Mouse (Mus musculus) liver, embryonic 13.5 days (tissue): ENCODE measurements around the gene Tec. TPM values are rescaled to one million over a fixed set of nuclear protein-coding genes. Genes with fewer than 3 reads are reported as not detected.

Source experiments
- ATAC-seq: fragments of 200-750 bp; cut with Nextera tagmentation; 2 replicates; pipeline ENCODE4 v1.8.0; 2017; ENCODE audit warnings: low read depth, mild to moderate bottlenecking, moderate number of reproducible peaks, moderate library complexity
- DNase-seq: peaks from one replicate; pipeline ENCODE4 v3.0.0; 2022
- H3K27ac ChIP-seq: fragments of 300-500 bp; sonication (generic); 2 replicates; pipeline ENCODE4 v1.5.1; 2015; ENCODE audit warnings: moderate library complexity, mild to moderate bottlenecking, inconsistent platforms
- H3K27me3 ChIP-seq: fragments of 300-500 bp; sonication (generic); 2 replicates; pipeline ENCODE4 v1.6.1; 2015; ENCODE audit warnings: mild to moderate bottlenecking, inconsistent platforms
- H3K36me3 ChIP-seq: fragments of 300-500 bp; sonication (generic); 2 replicates; pipeline ENCODE4 v1.6.1; 2015; ENCODE audit warnings: mild to moderate bottlenecking, inconsistent platforms
- H3K4me1 ChIP-seq: fragments of 300-500 bp; sonication (generic); replicated peaks from 2 replicates; pipeline ENCODE4 v1.6.1; 2015; ENCODE audit warnings: inconsistent platforms
- H3K4me2 ChIP-seq: fragments of 300-500 bp; sonication (generic); 2 replicates; pipeline ENCODE4 v1.6.1; 2015; ENCODE audit warnings: inconsistent platforms, mild to moderate bottlenecking, moderate library complexity
- H3K4me3 ChIP-seq: fragments of 300-500 bp; sonication (generic); replicated peaks from 2 replicates; pipeline ENCODE4 v1.5.1; 2015; ENCODE audit warnings: mild to moderate bottlenecking, inconsistent platforms
- H3K9ac ChIP-seq: fragments of 300-500 bp; sonication (generic); 2 replicates; pipeline ENCODE4 v1.6.1; 2015; ENCODE audit warnings: mild to moderate bottlenecking, inconsistent platforms
- H3K9me3 ChIP-seq: fragments of 300-500 bp; sonication (generic); replicated peaks from 2 replicates; pipeline ENCODE4 v1.6.1; 2016; ENCODE audit warnings: inconsistent platforms
- WGBS: fragments of 180-500 bp; shearing (Covaris S2); methylation state at CpG from one replicate; pipeline ENCODE4 v1.1.7; 2015; ENCODE audit not compliant: insufficient replicate concordance; 5-methylcytosine and 5-hydroxymethylcytosine counted together
- polyA plus RNA-seq: library from polyadenylated mRNA; unstranded; fragments of >200 nt; fragmentation: Nextera tagmentation; extraction: Ambion mirVana; gene quantifications from 2 replicates; pipeline ENCODE4 v1.2.1, GENCODE M21; 2015

Gene Tec
- polyA plus RNA-seq, 1 experiment from 2014 or later: 3.9 TPM

DNA sequence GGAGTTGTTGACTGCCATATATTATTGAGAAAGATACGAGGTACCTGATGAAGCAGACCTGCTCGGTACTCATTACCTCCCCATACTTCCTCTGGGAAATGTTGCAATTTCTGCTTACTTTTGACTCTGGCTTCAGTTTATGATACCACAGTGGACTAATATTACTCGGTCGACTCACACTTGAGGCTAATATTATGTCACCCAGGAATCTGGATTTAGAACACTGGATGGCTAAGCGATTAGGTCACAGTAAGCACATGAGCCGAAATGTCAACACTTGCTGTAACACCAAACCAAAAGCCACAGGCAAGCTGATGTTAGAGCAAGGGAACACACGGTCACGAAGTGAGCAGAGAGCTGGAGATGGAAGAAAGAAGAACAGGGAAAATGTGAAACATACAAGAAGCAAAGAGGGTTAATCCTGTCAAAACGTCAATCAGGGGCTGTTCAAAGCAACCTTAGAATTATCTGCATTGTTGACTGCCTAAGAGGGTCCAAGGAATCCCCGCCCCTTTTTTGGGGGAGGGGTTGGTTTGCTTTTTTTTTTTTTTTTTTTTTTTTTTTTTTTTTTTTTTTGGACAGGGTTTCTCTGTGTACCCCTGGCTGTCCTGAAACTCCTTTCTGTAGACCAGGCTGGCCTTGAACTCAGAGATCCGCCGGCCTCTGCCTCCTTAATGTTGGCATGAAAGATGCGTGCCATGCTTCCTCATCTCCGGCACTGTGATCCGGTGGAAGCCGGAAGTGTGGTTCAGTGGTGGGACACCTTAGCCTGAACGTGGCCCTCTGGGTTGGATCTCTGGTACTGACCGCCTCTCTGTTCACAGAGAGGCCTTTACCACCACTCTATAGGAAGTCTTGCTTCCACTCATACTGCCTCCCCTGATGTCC is 36.9 kb upstream of the Tec start:
- H3K9ac ChIP-seq: no peak overlapping the region
- H3K4me2 ChIP-seq: no peak overlapping the region
- no peaks in the 10 kb centered on the region for H3K27me3 ChIP-seq
- no peaks in the 10 kb centered on the region for H3K36me3 ChIP-seq
- WGBS: 57% methylated on average over 18 of the region's 18 CpGs
- ATAC-seq (no peak), DNase-seq (no peak)
- H3K4me1 ChIP-seq: peaks cover 22% of the 10 kb centered on the region
- H3K4me3 ChIP-seq: no peak overlapping the region
- H3K27ac ChIP-seq: no peak overlapping the region
- no peaks in the 10 kb centered on the region for H3K9me3 ChIP-seq

DNA sequence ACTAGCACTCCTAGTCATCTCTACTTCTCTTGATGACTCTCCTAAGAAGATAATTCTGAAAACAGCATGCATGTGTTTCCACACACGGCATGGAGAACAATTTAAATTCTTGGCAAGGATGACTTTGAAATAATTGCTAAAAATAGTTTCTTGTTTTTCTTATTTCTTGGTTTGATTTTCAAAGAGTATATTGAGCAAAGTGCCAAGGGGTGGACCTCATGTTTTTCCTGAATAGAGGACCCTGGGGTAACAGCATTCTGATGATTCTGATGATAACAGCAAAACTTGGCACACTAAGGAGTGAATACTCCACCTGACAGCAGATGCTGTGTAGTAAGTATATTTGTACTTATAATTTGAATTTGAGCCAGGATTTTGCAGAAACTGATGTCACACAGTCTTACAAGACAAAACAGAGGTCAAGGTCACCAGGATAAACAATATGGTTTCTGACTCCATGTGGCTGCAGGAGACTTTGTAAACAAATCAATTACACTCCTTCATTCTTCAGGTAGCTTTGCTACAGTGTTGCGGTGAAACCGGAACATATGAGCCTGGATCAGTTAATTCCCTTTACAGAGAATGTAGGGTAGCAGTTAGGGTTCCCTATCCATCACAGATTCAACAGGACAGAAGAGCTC is 34.7 kb upstream of the Tec start:
- ATAC-seq (no peak), DNase-seq (no peak)
- Histone ChIP-seq H3K36me3 (no peaks in the 10 kb centered on the region), H3K9me3 (no peaks in the 10 kb centered on the region), H3K4me3 (no peak overlapping the region), H3K4me1 (peaks cover 15% of the 10 kb centered on the region), H3K27ac (no peak overlapping the region), H3K9ac (no peak overlapping the region), H3K4me2 (no peak overlapping the region), H3K27me3 (no peaks in the 10 kb centered on the region)
- 81% methylated on average over 3 of the region's 3 CpGs for WGBS

DNA sequence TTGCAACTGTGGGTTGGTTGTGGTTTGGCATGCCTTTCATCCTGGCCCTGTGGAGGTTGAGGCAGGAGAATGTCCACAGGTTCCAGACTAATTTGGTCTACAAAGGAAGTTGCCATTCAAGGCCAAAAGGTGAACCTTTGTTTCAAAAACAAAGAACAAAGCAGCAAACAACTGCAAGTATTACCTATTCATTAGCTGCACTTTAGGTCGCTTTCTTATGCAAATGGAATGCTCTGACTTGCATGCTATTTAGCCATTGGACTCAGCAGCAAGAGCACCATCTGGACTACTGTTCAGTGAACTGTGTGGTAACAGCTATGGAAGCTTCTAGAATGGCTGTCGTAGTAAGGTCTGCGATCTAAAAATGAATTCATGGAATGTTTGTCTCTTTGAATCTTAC is 34.0 kb upstream of the Tec start:
- 70% methylated on average over 3 of the region's 3 CpGs for WGBS
- DNase-seq (no peak), ATAC-seq (no peak)
- H3K4me2 ChIP-seq: no peak overlapping the region
- H3K4me1 ChIP-seq: peaks cover 21% of the 10 kb centered on the region
- H3K4me3 ChIP-seq: no peak overlapping the region
- no peak overlapping the region for H3K27ac ChIP-seq
- H3K9ac ChIP-seq: no peak overlapping the region
- no peaks in the 10 kb centered on the region for H3K9me3 ChIP-seq
- no peaks in the 10 kb centered on the region for H3K36me3 ChIP-seq
- no peaks in the 10 kb centered on the region for H3K27me3 ChIP-seq

DNA sequence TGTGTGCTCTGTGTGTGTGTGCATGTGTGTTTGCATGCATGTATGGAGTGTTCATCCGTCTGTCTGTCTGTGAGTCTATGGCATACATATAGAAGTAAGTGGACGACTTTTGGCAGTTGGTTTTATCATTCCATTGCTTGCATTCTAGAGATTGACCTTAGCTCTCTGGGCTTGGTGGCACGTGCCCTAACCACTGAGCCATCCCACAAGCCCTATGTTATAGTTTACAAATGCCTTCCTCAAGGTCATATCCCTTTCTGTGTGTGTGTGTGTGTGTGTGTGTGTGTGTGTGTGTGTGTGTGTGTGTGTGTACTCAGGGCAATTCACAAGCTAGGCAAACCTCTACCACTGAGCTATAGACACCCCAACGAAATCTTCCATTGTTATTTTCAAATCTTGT is 33.6 kb upstream of the Tec start:
- Histone ChIP-seq H3K4me2 (no peak overlapping the region), H3K9me3 (no peaks in the 10 kb centered on the region), H3K4me3 (no peak overlapping the region), H3K4me1 (peaks cover 26% of the 10 kb centered on the region), H3K9ac (no peak overlapping the region), H3K27me3 (no peaks in the 10 kb centered on the region), H3K36me3 (no peaks in the 10 kb centered on the region), H3K27ac (no peak overlapping the region)
- ATAC-seq (no peak), DNase-seq (no peak)
- 61% methylated on average over 4 of the region's 4 CpGs for WGBS

DNA sequence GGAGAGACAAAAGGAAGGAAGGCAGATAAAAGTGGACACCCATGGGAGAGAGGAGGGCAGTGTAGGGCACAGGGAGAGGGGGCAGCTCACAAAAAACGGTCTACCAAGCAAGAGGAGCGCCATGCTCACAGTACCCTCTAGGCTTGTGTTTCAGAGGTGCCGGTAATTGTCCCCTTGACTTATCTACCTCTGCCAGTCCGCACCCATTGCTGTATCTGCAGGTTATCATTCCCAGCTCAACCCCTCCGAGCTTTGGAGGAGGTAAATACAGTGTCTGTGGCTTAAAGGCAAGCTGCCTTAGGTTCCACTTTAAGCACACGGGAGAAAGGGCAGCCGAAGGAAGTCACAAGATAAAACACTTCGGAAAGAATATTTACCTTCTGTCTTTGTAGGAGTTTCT is 31.0 kb upstream of the Tec start:
- WGBS: 27% methylated on average over 8 of the region's 8 CpGs
- Histone ChIP-seq H3K4me2 (no peak overlapping the region), H3K4me3 (no peak overlapping the region), H3K9me3 (no peaks in the 10 kb centered on the region), H3K4me1 (peaks cover 33% of the 10 kb centered on the region), H3K27me3 (no peaks in the 10 kb centered on the region), H3K36me3 (no peaks in the 10 kb centered on the region), H3K27ac (no peak overlapping the region), H3K9ac (no peak overlapping the region)
- DNase-seq (no peak), ATAC-seq (peak; percentile 53)

DNA sequence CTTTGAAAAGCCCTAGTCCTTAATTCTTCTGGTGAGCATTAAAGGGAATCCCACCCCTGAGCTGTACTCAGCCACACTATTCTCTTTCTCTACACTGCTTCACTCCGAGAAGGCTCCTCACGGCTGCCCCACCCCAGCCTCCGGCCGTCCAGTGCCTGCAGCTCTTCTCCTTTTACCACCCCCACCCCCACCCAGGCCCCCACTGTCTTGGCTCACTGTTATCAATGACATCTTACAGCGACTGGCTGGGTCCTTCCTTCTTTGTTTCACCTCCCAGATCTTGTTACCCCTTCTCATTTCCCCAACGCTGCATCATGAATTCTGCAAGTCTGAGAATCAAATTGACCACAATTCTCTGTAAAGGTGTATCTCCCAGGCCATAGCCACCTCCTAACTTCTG is 29.7 kb upstream of the Tec start:
- WGBS: 26% methylated on average over 6 of the region's 6 CpGs
- Histone ChIP-seq H3K4me3 (no peak overlapping the region), H3K27me3 (no peaks in the 10 kb centered on the region), H3K9ac (no peak overlapping the region), H3K4me2 (no peak overlapping the region), H3K4me1 (peaks cover 33% of the 10 kb centered on the region), H3K9me3 (no peaks in the 10 kb centered on the region), H3K36me3 (no peaks in the 10 kb centered on the region), H3K27ac (no peak overlapping the region)
- DNase-seq (no peak), ATAC-seq (no peak)

DNA sequence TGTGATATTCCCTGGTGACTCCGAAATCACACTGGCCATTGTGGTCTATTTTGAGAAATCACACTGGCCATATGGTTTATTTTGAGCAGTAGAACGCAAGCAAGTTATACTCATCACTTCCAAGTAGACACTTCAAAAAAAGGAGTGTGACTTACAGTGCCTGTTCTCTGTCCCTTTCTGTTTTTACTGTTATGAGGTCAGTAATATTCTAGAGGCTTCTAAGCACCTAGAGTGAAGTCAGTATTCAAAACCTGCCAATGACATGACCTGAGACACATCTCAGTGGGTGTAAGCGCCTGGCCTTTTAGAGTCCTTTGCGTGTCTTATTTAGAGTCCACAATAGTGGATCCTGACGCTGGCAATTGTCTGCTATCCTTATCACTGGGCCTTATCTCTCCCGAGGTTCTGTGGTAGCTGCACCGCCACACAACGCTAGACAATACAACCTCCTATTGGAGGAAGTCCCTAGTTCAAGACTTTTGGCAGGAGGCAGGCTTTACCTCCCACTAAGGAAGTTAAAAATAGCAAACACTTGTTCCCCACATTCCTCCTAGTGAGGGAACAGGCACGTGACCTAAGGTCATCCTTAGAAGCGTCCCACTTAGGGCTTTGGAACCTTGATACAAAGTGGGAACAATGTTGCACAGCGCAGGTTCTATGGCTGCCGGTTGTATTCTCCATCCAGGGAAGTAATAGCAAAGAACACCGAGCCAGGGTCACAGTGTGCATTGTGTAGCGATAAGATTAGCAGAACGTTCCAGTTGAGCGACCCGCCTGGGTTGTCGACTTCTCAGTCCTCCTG is 28.4 kb upstream of the Tec start:
- DNase-seq: no peak
- Histone ChIP-seq H3K4me1 (peaks cover 33% of the 10 kb centered on the region), H3K4me2 (0 out of 2 replicates have a peak overlapping the region, but pooled peaks have one; percentile 7), H3K4me3 (no peak overlapping the region), H3K9ac (no peak overlapping the region), H3K27me3 (no peaks in the 10 kb centered on the region), H3K27ac (no peak overlapping the region), H3K9me3 (no peaks in the 10 kb centered on the region), H3K36me3 (no peaks in the 10 kb centered on the region)
- ATAC-seq: peak; percentile 67
- 22% methylated on average over 18 of the region's 18 CpGs for WGBS

DNA sequence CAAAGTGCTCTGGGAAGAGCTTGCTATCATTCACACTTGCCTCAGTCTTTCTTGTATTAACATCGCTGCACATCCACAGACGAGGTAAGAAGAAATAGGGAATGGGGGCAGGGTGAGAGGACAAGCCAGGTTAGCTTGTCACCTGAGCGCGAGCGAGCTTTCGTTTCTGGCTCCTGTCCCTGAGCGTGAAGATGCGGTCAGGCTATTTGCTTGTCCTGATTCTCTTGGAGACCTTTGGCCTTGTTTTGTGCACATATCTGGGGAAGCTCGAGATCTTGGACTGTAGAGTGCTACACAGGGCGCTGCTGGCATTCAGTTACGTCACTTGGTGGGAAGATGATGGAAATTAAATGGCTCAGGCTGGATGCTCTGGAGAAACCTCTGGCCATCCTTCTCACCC is 27.0 kb upstream of the Tec start:
- H3K27ac ChIP-seq: no peak overlapping the region
- H3K4me1 ChIP-seq: peaks cover 33% of the 10 kb centered on the region
- no peak overlapping the region for H3K4me2 ChIP-seq
- ATAC-seq (no peak), DNase-seq (no peak)
- H3K36me3 ChIP-seq: no peaks in the 10 kb centered on the region
- no peak overlapping the region for H3K4me3 ChIP-seq
- no peak overlapping the region for H3K9ac ChIP-seq
- WGBS: 85% methylated on average over 11 of the region's 11 CpGs
- no peaks in the 10 kb centered on the region for H3K27me3 ChIP-seq
- H3K9me3 ChIP-seq: no peaks in the 10 kb centered on the region

DNA sequence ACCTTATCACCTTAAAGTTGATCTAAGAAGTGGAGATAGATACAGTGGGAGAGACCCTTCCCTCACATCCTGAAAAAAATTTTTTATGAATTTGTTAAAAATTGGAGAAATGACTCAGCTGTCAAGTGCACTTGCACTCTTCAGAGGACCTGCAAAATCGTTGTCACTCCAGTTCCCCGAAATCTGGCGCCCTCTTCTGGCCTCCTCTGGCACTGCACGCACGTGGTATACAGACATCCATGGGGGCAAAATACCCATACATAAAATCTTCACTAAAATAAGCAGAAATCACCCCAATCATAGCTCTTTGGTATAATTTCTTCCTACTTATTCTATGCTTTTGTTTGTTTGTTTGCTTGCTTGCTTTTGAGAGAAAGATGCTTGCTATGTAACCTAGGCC is 25.7 kb upstream of the Tec start:
- Histone ChIP-seq H3K36me3 (no peaks in the 10 kb centered on the region), H3K4me3 (no peak overlapping the region), H3K4me2 (no peak overlapping the region), H3K9ac (no peak overlapping the region), H3K4me1 (peaks cover 25% of the 10 kb centered on the region), H3K9me3 (no peaks in the 10 kb centered on the region), H3K27ac (no peak overlapping the region), H3K27me3 (no peaks in the 10 kb centered on the region)
- 47% methylated on average over 5 of the region's 5 CpGs for WGBS
- DNase-seq (no peak), ATAC-seq (no peak)

DNA sequence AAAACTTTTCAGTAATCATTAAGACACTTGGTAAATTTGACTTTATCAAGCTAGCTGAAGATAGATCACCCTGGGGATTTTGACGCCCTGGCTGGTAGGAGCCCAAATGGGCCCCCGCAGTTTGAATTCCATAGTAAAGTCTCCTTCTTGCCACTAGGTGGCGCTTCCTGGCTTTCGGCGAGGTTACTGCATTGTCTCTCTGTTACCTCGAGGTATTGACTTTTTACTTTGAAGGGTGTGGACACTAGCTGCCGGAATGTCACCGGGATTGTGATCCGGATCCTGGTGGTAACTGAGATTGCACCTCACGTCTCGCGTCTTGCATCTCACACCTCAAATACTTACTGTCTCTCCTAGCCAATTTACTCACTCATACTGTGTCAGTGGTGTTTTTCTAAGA is 23.3 kb upstream of the Tec start:
- H3K9me3 ChIP-seq: no peaks in the 10 kb centered on the region
- H3K36me3 ChIP-seq: no peaks in the 10 kb centered on the region
- H3K4me1 ChIP-seq: peaks cover 4% of the 10 kb centered on the region
- DNase-seq (peak; percentile 43), ATAC-seq (peak; percentile 39; the same call in 1 of the 2 replicates)
- 3% methylated on average over 12 of the region's 12 CpGs for WGBS
- H3K4me2 ChIP-seq: no peak overlapping the region
- no peak overlapping the region for H3K9ac ChIP-seq
- no peak overlapping the region for H3K27ac ChIP-seq
- H3K27me3 ChIP-seq: no peaks in the 10 kb centered on the region
- no peak overlapping the region for H3K4me3 ChIP-seq

DNA sequence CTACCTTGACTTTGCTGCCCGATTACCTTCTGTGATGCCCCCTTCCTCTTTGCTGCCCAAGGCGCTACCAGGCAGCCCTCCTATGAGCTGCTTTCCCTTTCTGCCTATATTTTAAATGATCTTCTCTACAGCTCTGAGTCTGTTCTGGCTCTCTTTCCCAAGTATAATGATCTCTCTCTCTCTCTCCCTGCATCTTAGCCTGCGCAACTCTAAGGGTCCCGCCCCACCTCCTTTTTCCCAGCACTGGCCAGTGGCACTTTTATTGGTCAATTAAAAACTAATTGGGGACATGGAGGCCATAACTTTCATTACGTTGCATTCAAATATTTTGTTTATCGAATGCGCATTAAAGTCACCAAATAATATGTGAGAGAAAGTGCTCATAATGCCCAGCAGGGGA is 20.0 kb upstream of the Tec start:
- DNase-seq (no peak), ATAC-seq (no peak)
- Histone ChIP-seq H3K27ac (no peak overlapping the region), H3K4me2 (no peak overlapping the region), H3K9me3 (no peaks in the 10 kb centered on the region), H3K9ac (no peak overlapping the region), H3K27me3 (no peaks in the 10 kb centered on the region), H3K4me3 (no peak overlapping the region), H3K4me1 (no peaks in the 10 kb centered on the region), H3K36me3 (no peaks in the 10 kb centered on the region)
- WGBS: 87% methylated on average over 7 of the region's 7 CpGs
